Mouse (Mus musculus) neural tube, embryonic 15.5 days (tissue): Measurements from ENCODE around the gene Tbc1d32. TPM values are rescaled to one million over a fixed set of nuclear protein-coding genes. Genes with fewer than 3 reads are reported as not detected.

Source experiments
- ATAC-seq: fragments of 200-750 bp; cut with Nextera tagmentation; 2 replicates; pipeline ENCODE4 v1.8.0; 2017; ENCODE audit warnings: mild to moderate bottlenecking, moderate TSS enrichment, moderate library complexity; ENCODE audit not compliant: low FRiP score
- H3K27ac ChIP-seq: fragments of 300-500 bp; sonication (generic); replicated peaks from 2 replicates; pipeline ENCODE4 v1.5.1; 2015; ENCODE audit warnings: mild to moderate bottlenecking, inconsistent platforms
- H3K27me3 ChIP-seq: fragments of 300-500 bp; sonication (generic); replicated peaks from 2 replicates; pipeline ENCODE4 v1.6.1; 2015; ENCODE audit warnings: inconsistent platforms
- H3K36me3 ChIP-seq: fragments of 300-500 bp; sonication (generic); 2 replicates; pipeline ENCODE4 v1.6.1; 2015; ENCODE audit warnings: inconsistent platforms
- H3K4me1 ChIP-seq: fragments of 300-500 bp; sonication (generic); 2 replicates; pipeline ENCODE4 v1.6.1; 2015; ENCODE audit warnings: inconsistent platforms
- H3K4me2 ChIP-seq: fragments of 300-500 bp; sonication (generic); 2 replicates; pipeline ENCODE4 v1.6.1; 2015; ENCODE audit warnings: inconsistent platforms, mild to moderate bottlenecking, moderate library complexity
- H3K4me3 ChIP-seq: fragments of 300-500 bp; sonication (generic); replicated peaks from 2 replicates; pipeline ENCODE4 v1.5.1; 2015; ENCODE audit warnings: mild to moderate bottlenecking, inconsistent platforms
- H3K9ac ChIP-seq: fragments of 300-500 bp; sonication (generic); replicated peaks from 2 replicates; pipeline ENCODE4 v1.6.1; 2015; ENCODE audit warnings: mild to moderate bottlenecking, inconsistent platforms
- H3K9me3 ChIP-seq: fragments of 300-500 bp; sonication (generic); replicated peaks from 2 replicates; pipeline ENCODE4 v1.6.1; 2016; ENCODE audit warnings: inconsistent platforms
- WGBS: fragments of 180-500 bp; shearing (Covaris S2); methylation state at CpG from one replicate; pipeline ENCODE4 v1.1.7; 2015; ENCODE audit warnings: mixed read lengths; 5-methylcytosine and 5-hydroxymethylcytosine counted together
- polyA plus RNA-seq: library from polyadenylated mRNA; unstranded; fragments of >200 nt; fragmentation: Nextera tagmentation; extraction: Ambion mirVana; gene quantifications from 2 replicates; pipeline ENCODE4 v1.2.1, GENCODE M21; 2015

Tbc1d32 gene
- polyA plus RNA-seq, 1 experiment from 2014 or later: 2.9 TPM

DNA sequence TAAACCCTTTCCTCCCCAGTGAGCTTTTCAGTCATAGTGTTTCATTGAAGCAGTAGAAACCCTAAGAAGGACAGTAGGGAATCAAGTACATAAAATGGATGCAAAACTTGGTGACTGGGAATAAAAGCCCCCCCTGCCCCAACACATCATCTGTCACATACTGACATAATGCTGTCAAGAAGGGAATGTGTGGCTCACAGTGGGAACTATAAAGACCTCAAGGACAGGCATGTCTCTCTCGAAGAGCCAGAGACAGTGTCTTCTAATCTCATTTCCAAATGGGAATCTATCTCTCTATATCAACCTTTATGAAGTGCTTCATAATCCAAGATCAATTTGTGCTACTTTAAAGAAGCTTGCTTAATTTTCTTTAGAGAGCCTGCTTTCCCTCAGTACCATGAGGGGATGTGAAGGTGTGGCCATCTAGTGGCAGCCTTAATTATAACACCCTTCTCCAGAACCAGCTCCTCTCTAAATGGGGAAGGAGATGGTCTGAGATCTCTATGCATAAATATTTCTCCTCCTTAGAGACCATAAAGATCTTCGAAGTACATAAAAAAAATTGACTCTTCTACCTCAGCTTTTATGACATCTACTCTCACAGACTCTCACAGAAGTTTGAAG lies 248.5 kb downstream of the Tbc1d32 start:
- peak; percentile 88 for ATAC-seq
- 14% methylated on average over 2 of the region's 2 CpGs for WGBS

DNA sequence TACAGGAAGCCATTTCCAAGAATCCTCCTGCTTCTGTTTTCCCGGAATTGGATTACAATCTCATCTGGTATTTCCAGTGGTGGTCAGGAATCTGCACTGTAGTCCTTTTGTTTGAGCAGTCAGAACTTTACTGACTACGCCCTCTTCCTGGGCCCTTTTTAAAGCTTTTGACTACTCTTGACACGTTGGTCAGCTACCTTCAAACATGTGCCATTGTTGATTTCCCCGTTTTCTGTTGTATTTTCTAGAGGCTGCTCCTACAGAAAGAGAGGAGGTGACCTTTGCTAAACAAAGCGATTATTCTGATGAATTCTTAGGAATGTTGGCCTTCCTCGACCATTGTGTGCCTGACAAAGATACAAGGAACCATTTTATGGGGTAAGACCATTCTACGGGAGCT lies 250.5 kb downstream of the Tbc1d32 start:
- no peaks in the 10 kb centered on the region for H3K4me1 ChIP-seq
- no peak overlapping the region for H3K4me2 ChIP-seq
- H3K36me3 ChIP-seq: no peaks in the 10 kb centered on the region
- no peak overlapping the region for H3K4me3 ChIP-seq
- H3K9me3 ChIP-seq: no peaks in the 10 kb centered on the region
- H3K27me3 ChIP-seq: no peaks in the 10 kb centered on the region
- no peak overlapping the region for H3K27ac ChIP-seq
- 78% methylated on average over 7 of the region's 7 CpGs for WGBS
- ATAC-seq: no peak
- no peak overlapping the region for H3K9ac ChIP-seq

More for the DNA sequence above, 248.5 kb downstream of the Tbc1d32 start:
- Histone ChIP-seq H3K4me3 (no peak overlapping the region), H3K9me3 (no peaks in the 10 kb centered on the region), H3K36me3 (no peaks in the 10 kb centered on the region), H3K27ac (no peak overlapping the region), H3K9ac (no peak overlapping the region), H3K4me1 (no peaks in the 10 kb centered on the region), H3K27me3 (no peaks in the 10 kb centered on the region), H3K4me2 (no peak overlapping the region)

Other genes starting within 250 kb of the Tbc1d32 start
- 11.8 and 13.2 TPM in 2 replicates for gene Msl3l2, start 121.8 kb downstream of the Tbc1d32 start, polyA plus RNA-seq
- gene Gja1, start 148.6 kb upstream of the Tbc1d32 start, polyA plus RNA-seq: 75.2 and 80.3 TPM in 2 replicates